Mouse (Mus musculus) CD4-positive, CD25-positive, alpha-beta regulatory T cell, adult 4 months (primary cell): ENCODE measurements around the gene Olfr847. TPM values are rescaled to one million over a fixed set of nuclear protein-coding genes. Genes with fewer than 3 reads are reported as not detected.

Source experiments
- ATAC-seq: one replicate; pipeline ENCODE4 v1.8.0; 2017
- polyA plus RNA-seq, 2 experiments: library from polyadenylated mRNA; unstranded; fragments of 100-300 nt; shearing (Covaris generic); gene quantifications; one replicate each; pipeline ENCODE4 v1.2.1; 2017

Gene Olfr847
- polyA plus RNA-seq, result not detected

- no peak for ATAC-seq
Measured at GRCm38 (mm10) chr9:19378569-19378968, at the start of gene Olfr847. TSS of gene Olfr847 (minus strand) at chr9:19378669.

- ATAC-seq, result no peak
Measured at GRCm38 (mm10) chr9:19363905-19364304, 14.6 kb downstream of the Olfr847 start, which contains the start of gene Olfr846. TSS of gene Olfr846 (minus strand) at chr9:19364005.

GRCm38 (mm10) chr9:19336157-19336556 lies 42.3 kb downstream of the Olfr847 start, which contains the start of gene Olfr845:
TSS of gene Olfr845 (plus strand) at chr9:19336457.
- ATAC-seq, result no peak

Other genes with a start within 250 kb of the Olfr847 start
- under 1 TPM in 1 of 2 experiments, not detected in 1; 0.22 TPM for gene Olfr837, start 242.4 kb downstream of the Olfr847 start, polyA plus RNA-seq
- not detected for gene Olfr839-ps1, start 201.4 kb downstream of the Olfr847 start, polyA plus RNA-seq
- gene Olfr843, start 126.7 kb downstream of the Olfr847 start, polyA plus RNA-seq, result not detected
- gene Olfr844, start 62.3 kb downstream of the Olfr847 start, polyA plus RNA-seq, result not detected
- gene Olfr845, start 42.2 kb downstream of the Olfr847 start, polyA plus RNA-seq, result not detected
- gene Olfr846, start 14.7 kb downstream of the Olfr847 start, polyA plus RNA-seq, result not detected
- not detected for gene Olfr849, start 61.6 kb upstream of the Olfr847 start, polyA plus RNA-seq
- not detected for gene Olfr850, start 99.6 kb upstream of the Olfr847 start, polyA plus RNA-seq
- not detected for gene Olfr851, start 114.6 kb upstream of the Olfr847 start, polyA plus RNA-seq
- gene Olfr853, start 162.4 kb upstream of the Olfr847 start, polyA plus RNA-seq, result not detected
- gene Olfr854, start 188.7 kb upstream of the Olfr847 start, polyA plus RNA-seq, result not detected
- not detected for gene Olfr855, start 203.9 kb upstream of the Olfr847 start, polyA plus RNA-seq
- gene Zfp317, start 243.4 kb upstream of the Olfr847 start, polyA plus RNA-seq, result 10 to 100 TPM; 37.1 to 39.2 TPM